Mouse (Mus musculus) hindbrain, embryonic 16.5 days (tissue): ENCODE measurements around the gene Olfr1480. TPM values are rescaled to one million over a fixed set of nuclear protein-coding genes. Genes with fewer than 3 reads are reported as not detected.

Experiments used
- ATAC-seq: fragments of 200-750 bp; cut with Nextera tagmentation; 2 replicates; pipeline ENCODE4 v1.8.0; 2017; ENCODE audit warnings: moderate TSS enrichment, moderate library complexity
- H3K27ac ChIP-seq: fragments of 300-500 bp; sonication (generic); 2 replicates; pipeline ENCODE4 v1.5.1; 2014; ENCODE audit warnings: low read depth, mild to moderate bottlenecking, control low read depth, low read length, moderate library complexity
- H3K27me3 ChIP-seq: fragments of 300-500 bp; sonication (generic); replicated peaks from 2 replicates; pipeline ENCODE4 v1.6.1; 2014; ENCODE audit warnings: low read length; ENCODE audit not compliant: control insufficient read depth, insufficient read depth
- H3K36me3 ChIP-seq: fragments of 300-500 bp; sonication (generic); 2 replicates; pipeline ENCODE4 v1.6.1; 2014; ENCODE audit warnings: mild to moderate bottlenecking, low read length, moderate library complexity, mixed read lengths; ENCODE audit not compliant: control insufficient read depth, insufficient read depth
- H3K4me1 ChIP-seq: fragments of 300-500 bp; sonication (generic); 2 replicates; pipeline ENCODE4 v1.6.1; 2014; ENCODE audit warnings: low read depth, low read length; ENCODE audit not compliant: control insufficient read depth, insufficient read depth
- H3K4me2 ChIP-seq: fragments of 300-500 bp; sonication (generic); 2 replicates; pipeline ENCODE4 v1.6.1; 2014; ENCODE audit warnings: mild to moderate bottlenecking, low read length, control low read depth, moderate library complexity
- H3K4me3 ChIP-seq: fragments of 300-500 bp; sonication (generic); 2 replicates; pipeline ENCODE4 v1.5.1; 2014; ENCODE audit warnings: mild to moderate bottlenecking, low read length, control low read depth, moderate library complexity
- H3K9ac ChIP-seq: fragments of 300-500 bp; sonication (generic); 2 replicates; pipeline ENCODE4 v1.6.1; 2014; ENCODE audit warnings: low read depth, mild to moderate bottlenecking, control low read depth, low read length, moderate library complexity
- H3K9me3 ChIP-seq: fragments of 300-500 bp; sonication (generic); 2 replicates; pipeline ENCODE4 v1.6.1; 2014; ENCODE audit warnings: mild to moderate bottlenecking, low read length, moderate library complexity; ENCODE audit not compliant: control insufficient read depth
- WGBS: fragments of 180-500 bp; shearing (Covaris S2); extraction: QIAGEN DNeasy Blood & Tissue Kit; methylation state at CpG from one replicate; pipeline ENCODE4 v1.1.7; 2014; 5-methylcytosine and 5-hydroxymethylcytosine counted together
- polyA plus RNA-seq: library from polyadenylated mRNA; unstranded; fragments of >200 nt; fragmentation: Nextera tagmentation; extraction: Ambion mirVana; gene quantifications from 2 replicates; pipeline ENCODE4 v1.2.1, GENCODE M21; 2015

Gene Olfr1480
- polyA plus RNA-seq, result not detected in 2 replicates

- H3K9ac ChIP-seq, result no peak within 1 kb of the TSS
- no peak within 1 kb of the TSS for H3K4me2 ChIP-seq
- no peaks in the 10 kb centered on the region for H3K4me1 ChIP-seq
- H3K27me3 ChIP-seq, result no peaks in the 10 kb centered on the region
- no peak for ATAC-seq
- WGBS, result 81% methylated on average over 2 of the region's 2 CpGs
- H3K27ac ChIP-seq, result no peak within 1 kb of the TSS
- H3K9me3 ChIP-seq, result peaks cover 10% of the 10 kb centered on the region
- no peaks in the 10 kb centered on the region for H3K36me3 ChIP-seq
- no peak within 1 kb of the TSS for H3K4me3 ChIP-seq
These were observed at the start of gene Olfr1480 for GRCm38 (mm10) chr19:13527613-13528012. Olfr1480 (plus strand) TSS chr19:13527913.

- Histone ChIP-seq H3K9ac (no peak within 1 kb of the TSS), H3K27me3 (no peaks in the 10 kb centered on the region), H3K36me3 (no peaks in the 10 kb centered on the region), H3K9me3 (no peaks in the 10 kb centered on the region), H3K4me1 (no peaks in the 10 kb centered on the region), H3K27ac (no peak within 1 kb of the TSS), H3K4me2 (no peak within 1 kb of the TSS), H3K4me3 (no peak within 1 kb of the TSS)
- ATAC-seq, result no peak
These were observed 47.6 kb upstream of the Olfr1480 start, which contains the start of gene Olfr1475 for GRCm38 (mm10) chr19:13480096-13480495. Olfr1475 (minus strand) TSS chr19:13480196.

GRCm38 (mm10) chr19:13500246-13500645, 27.5 kb upstream of the Olfr1480 start, which contains the start of gene Olfr1477:
Olfr1477 (plus strand) TSS chr19:13500546.
- ATAC-seq, result no peak
- no peaks in the 10 kb centered on the region for H3K36me3 ChIP-seq
- H3K4me2 ChIP-seq, result no peak within 1 kb of the TSS
- H3K9ac ChIP-seq, result no peak within 1 kb of the TSS
- no peaks in the 10 kb centered on the region for H3K4me1 ChIP-seq
- peaks cover 5% of the 10 kb centered on the region for H3K9me3 ChIP-seq
- no peak within 1 kb of the TSS for H3K4me3 ChIP-seq
- H3K27me3 ChIP-seq, result no peaks in the 10 kb centered on the region
- no peak within 1 kb of the TSS for H3K27ac ChIP-seq
- WGBS, result 73% methylated on average over 3 of the region's 3 CpGs

Other genes starting within 250 kb of the Olfr1480 start
- not detected in 2 replicates for gene Olfr1465, start 212.4 kb upstream of the Olfr1480 start, polyA plus RNA-seq
- not detected in 2 replicates for gene Olfr1466, start 189.1 kb upstream of the Olfr1480 start, polyA plus RNA-seq
- not detected in 2 replicates for gene Olfr1467, start 165.7 kb upstream of the Olfr1480 start, polyA plus RNA-seq
- not detected in 2 replicates for gene Olfr1469, start 120.1 kb upstream of the Olfr1480 start, polyA plus RNA-seq
- gene Olfr1471, start 84.5 kb upstream of the Olfr1480 start, polyA plus RNA-seq, result not detected in 2 replicates
- not detected in 2 replicates for gene Olfr1472, start 71.8 kb upstream of the Olfr1480 start, polyA plus RNA-seq
- not detected in 2 replicates for gene Olfr1474, start 58.3 kb upstream of the Olfr1480 start, polyA plus RNA-seq
- not detected in 2 replicates for gene Olfr1475, start 47.7 kb upstream of the Olfr1480 start, polyA plus RNA-seq
- gene Olfr1477, start 27.4 kb upstream of the Olfr1480 start, polyA plus RNA-seq, result not detected in 2 replicates
- not detected in 2 replicates for gene Olfr1484, start 55.6 kb downstream of the Olfr1480 start, polyA plus RNA-seq
- gene Olfr1487, start 89.5 kb downstream of the Olfr1480 start, polyA plus RNA-seq, result not detected in 2 replicates
- gene Olfr1489, start 103.7 kb downstream of the Olfr1480 start, polyA plus RNA-seq, result not detected in 2 replicates
- gene Olfr1490, start 123.2 kb downstream of the Olfr1480 start, polyA plus RNA-seq, result not detected in 2 replicates
- not detected in 2 replicates for gene Olfr1491, start 169.4 kb downstream of the Olfr1480 start, polyA plus RNA-seq
- not detected in 2 replicates for gene Olfr1493-ps1, start 195.4 kb downstream of the Olfr1480 start, polyA plus RNA-seq
- gene Olfr1494, start 211.8 kb downstream of the Olfr1480 start, polyA plus RNA-seq, result not detected in 2 replicates
- not detected in 2 replicates for gene Olfr1495, start 236.7 kb downstream of the Olfr1480 start, polyA plus RNA-seq
- not detected in 2 replicates for gene Olfr1496, start 250.0 kb downstream of the Olfr1480 start, polyA plus RNA-seq